Mouse (Mus musculus) skeletal muscle tissue, adult 2 months (tissue): ENCODE measurements around the gene Samhd1.

Experiments
- DNase-seq: peaks from one replicate; pipeline ENCODE4 v3.0.0-alpha.2; 2012; ENCODE audit warnings: low read depth, low spot score

The Samhd1 gene

GRCm38 (mm10) chr2:157099532-157100318 lies 35.3 kb downstream of the Samhd1 start:
- DNase-seq, result no peak

DNA sequence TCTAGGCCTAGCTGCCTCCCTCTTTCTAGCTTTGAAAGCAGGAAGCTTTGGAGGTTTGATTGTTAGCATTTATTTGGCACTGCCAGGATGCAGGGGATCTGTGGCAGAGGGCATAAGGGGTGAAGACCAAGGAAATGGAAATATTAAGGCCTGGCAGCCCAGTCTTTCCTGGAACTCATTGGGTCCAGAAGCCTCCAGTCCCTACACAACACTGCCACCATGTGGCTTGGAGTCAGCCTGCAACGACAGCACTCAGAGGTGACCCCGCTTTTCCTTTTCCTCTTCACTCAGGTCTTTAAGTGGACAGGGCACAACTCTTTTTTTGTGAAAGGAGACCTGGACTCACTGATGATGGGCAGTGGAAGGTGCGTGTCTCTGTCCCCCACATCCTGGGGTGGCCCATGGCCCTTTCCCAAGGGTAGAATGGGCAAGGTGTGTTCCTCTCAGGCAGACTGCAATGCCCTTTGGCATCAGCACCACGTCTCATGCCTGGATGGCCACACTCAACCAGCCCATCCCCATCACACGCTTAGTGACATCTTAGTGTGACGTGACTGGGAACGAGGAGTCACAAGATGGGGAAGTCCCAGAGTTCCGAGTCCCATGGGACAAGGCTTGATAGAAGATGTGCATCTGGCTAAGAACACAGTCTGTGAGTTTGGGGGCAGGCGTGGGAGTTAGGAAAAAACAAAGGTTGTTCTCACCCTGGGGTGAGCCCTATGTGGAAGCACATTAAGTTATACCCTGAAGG lies 39.9 kb downstream of the Samhd1 start:
- no peak for DNase-seq

DNA sequence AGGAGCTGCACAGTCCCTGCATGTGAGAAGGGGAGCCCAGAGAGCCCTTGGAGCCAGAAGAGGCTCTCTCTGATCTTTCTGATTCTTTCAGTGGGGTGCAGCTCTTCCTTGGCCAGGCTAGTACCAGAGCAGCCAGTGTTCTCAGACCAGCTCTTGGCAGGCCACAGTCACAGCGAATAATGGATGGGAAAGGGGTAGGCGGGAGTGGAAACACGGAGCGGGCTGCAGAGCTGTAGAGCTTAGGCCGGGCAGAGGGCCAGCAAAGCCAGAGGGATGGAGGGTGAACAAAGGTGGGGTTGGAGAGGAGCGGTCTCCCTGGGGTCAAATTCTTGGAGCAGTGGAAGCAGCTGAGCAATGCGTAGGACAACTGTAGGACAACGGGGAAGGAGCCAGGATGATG lies 43.0 kb downstream of the Samhd1 start:
- no peak for DNase-seq

GRCm38 (mm10) chr2:157087536-157088317 lies 47.3 kb downstream of the Samhd1 start:
- DNase-seq, result no peak

- no peak for DNase-seq
These were observed 48.3 kb downstream of the Samhd1 start, which contains the start of gene Tldc2 for GRCm38 (mm10) chr2:157086796-157087195. Gene Tldc2, plus strand, starts transcription at chr2:157087055.

- DNase-seq, result no peak
These were observed 50.1 kb downstream of the Samhd1 start for GRCm38 (mm10) chr2:157084831-157085585.

GRCm38 (mm10) chr2:157081960-157082359 lies 53.1 kb downstream of the Samhd1 start:
- DNase-seq, result no peak

- no peak for DNase-seq
These were observed 53.7 kb downstream of the Samhd1 start for GRCm38 (mm10) chr2:157081331-157081730.

DNA sequence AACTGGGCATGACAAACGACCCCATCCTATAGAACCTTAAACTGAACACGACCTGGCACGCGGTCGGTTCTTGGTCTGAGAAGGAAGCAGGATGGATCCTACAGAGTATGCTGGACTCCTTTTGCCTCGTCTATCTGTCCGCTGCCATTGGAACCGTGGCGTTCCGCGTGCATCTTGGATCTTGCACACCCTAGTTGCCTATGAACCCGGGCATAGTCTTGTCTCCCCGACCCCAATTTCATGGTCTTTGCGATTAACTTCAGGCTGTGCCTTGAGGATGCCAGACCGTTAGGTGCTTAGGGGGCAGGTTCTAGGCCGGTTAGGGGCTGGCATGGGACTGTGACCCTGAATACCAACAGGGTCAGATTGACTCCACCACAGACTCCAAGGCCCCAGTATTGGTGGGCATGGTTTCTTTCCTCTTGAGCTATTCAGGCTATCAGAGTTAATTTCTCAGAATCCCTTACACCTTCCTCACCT lies 55.3 kb downstream of the Samhd1 start:
- no peak for DNase-seq

DNA sequence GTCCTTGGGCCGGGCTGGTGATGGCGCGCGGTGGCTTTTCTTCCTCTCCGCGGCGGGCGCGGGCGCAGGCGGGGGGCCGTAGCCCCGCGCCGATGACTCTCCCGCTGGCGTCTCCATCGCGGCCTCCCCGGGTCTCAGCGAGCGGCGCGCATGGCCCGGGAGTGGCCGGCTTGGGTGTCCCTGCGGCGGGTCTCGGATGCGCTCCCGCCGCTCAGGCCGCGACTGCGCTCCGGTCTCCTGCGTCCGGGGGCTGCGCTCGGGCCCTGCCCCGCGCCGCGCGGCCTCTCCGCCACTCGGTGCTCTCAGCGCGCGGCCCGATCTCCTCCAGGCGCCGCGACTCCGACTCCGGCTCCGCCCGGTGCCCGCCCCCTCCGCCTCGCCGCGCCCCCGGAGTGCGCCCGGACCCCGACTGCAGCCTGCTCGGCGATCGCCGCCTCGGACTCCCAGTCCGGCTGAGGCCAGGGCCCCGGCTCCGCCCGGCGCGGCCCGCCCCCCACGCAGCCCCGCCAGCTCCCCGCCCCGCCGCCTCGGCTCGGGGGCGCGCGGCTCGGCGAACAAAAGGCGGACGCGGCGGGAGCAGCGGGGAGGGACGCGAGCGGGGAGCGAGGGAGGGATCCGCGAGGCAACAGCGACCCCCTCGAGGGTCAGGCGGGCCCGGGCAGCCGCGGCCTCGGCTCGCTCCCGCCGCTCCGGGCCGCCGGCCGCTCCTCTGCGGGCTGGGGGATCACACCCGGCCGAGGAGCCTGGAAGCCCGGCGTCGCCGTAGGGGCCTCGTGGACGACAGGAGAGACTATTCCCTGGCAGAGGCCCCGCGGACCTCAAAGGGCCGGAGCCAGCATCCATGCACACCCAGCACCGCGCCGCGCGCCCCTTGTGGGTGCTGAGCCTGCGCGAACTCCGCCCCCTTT lies 56.0 kb downstream of the Samhd1 start, which contains the start of gene Soga1:
TSS of gene Soga1 (minus strand) at position 462 of the 908 bp plus-strand sequence.
- DNase-seq, result no peak

GRCm38 (mm10) chr2:157078059-157078792 lies 56.8 kb downstream of the Samhd1 start:
- DNase-seq, result no peak

DNA sequence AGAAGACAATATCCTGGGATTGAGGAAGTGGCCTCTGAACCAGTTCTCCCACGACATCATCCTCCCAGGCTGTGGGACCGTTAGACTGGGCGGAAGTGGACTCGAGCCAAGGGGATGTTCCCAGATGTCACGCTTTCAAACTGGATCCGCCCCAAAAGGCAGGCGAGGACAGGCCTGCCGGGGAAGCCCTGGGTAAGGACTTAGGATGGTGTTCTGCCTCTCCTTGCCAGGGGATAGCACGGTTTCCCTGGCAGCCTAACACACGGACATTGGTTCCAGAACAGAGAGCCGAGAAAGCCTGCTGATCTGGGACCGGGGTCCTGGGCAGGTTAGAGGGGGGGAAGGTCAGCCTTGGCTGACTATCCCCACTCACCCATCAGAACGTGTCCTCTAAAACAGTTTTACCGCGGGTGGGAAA lies 57.4 kb downstream of the Samhd1 start:
- peak; percentile 86 for DNase-seq

DNA sequence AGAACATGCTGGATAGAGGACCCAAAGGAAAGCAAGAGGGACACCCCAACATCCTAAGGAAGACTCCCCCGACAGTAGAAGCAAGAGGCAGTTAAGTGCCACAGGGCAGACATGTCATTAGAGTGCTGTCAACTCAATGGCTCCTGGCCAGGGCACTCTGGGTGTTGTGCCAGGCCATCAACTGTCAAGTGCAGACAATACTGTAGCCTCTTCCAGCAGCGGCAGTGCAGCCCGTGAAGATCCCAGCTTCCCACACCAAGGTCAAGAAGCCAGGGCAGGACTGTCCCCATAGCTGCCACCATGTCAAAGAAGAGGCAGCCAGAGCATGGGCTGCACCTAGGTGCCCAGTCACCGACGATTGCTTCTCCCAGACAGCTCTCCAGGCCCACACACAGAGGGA lies 57.9 kb downstream of the Samhd1 start:
- no peak for DNase-seq

GRCm38 (mm10) chr2:157076585-157076984 lies 58.5 kb downstream of the Samhd1 start:
- DNase-seq, result no peak

- no peak for DNase-seq
These were observed 59.4 kb downstream of the Samhd1 start for GRCm38 (mm10) chr2:157075685-157076084.

DNA sequence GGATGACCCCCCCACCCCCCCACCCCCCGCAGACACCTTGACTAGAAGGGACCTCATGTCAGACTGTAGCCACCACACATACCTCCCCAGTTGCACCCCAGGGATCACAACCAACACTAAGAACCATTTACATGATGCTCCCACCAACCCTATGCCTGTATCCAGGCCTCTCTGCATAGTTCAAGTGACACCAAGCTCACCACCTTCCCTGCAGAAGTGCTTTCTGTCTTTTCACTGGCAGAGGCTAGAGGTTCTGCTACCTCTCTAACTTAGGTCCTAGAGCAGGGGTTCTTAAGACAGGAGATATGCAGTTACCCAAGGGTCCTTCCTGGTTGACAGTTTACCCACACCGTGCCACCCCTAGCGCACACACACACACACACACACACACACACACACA lies 59.8 kb downstream of the Samhd1 start:
- DNase-seq, result no peak

DNA sequence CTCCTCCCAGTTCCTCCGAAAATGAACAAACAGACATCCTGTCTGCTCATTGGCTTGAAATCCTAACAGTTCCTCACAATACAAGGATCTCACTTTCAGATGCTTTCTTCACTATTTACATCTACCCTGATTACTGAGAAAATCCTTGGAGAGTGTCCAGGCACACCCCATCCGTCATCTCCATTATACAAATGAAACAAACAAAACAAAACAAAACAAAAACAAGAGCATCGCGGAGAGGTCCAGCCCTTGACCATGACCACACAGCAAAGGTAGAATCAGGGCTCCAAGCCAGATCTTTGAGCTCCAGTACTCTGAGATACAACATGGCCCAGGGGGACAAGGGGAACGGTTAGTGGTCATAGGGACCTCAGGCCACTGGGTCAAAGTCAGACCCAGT lies 60.3 kb downstream of the Samhd1 start:
- DNase-seq, result no peak

GRCm38 (mm10) chr2:157074186-157074724 lies 60.8 kb downstream of the Samhd1 start:
- DNase-seq, result no peak
